Mouse (Mus musculus) forebrain, embryonic 14.5 days (tissue): ENCODE results near the gene Fat1. TPM values are rescaled to one million over a fixed set of nuclear protein-coding genes. Genes with fewer than 3 reads are reported as not detected.

Experiments
- ATAC-seq: fragments of 200-750 bp; cut with Nextera tagmentation; 2 replicates; pipeline ENCODE4 v1.8.0; 2017; ENCODE audit warnings: mild to moderate bottlenecking, moderate library complexity
- DNase-seq: peaks from one replicate; pipeline ENCODE4 v3.0.0-alpha.2; 2015; ENCODE audit warnings: low spot score
- H3K27ac ChIP-seq: fragments of 300-500 bp; sonication (generic); 2 replicates; pipeline ENCODE4 v1.5.1; 2014; ENCODE audit warnings: low read depth, mild to moderate bottlenecking, control low read depth, low read length, moderate library complexity
- H3K27me3 ChIP-seq: fragments of 300-500 bp; sonication (generic); replicated peaks from 2 replicates; pipeline ENCODE4 v1.6.1; 2014; ENCODE audit warnings: low read length, control low read depth, mixed read lengths; ENCODE audit not compliant: control insufficient read depth, insufficient read depth
- H3K36me3 ChIP-seq: fragments of 300-500 bp; sonication (generic); 2 replicates; pipeline ENCODE4 v1.6.1; 2014; ENCODE audit warnings: low read length, control low read depth; ENCODE audit not compliant: control insufficient read depth, insufficient read depth
- H3K4me1 ChIP-seq: fragments of 300-500 bp; sonication (generic); 2 replicates; pipeline ENCODE4 v1.6.1; 2014; ENCODE audit warnings: antibody characterized with exemption, low read length, control low read depth; ENCODE audit not compliant: control insufficient read depth, insufficient read depth
- H3K4me2 ChIP-seq: fragments of 300-500 bp; sonication (generic); 2 replicates; pipeline ENCODE4 v1.6.1; 2014; ENCODE audit warnings: mild to moderate bottlenecking, control low read depth, low read length
- H3K4me3 ChIP-seq: fragments of 300-500 bp; sonication (generic); 2 replicates; pipeline ENCODE4 v1.5.1; 2014; ENCODE audit warnings: low read depth, low read length, control low read depth
- H3K9ac ChIP-seq: fragments of 300-500 bp; sonication (generic); 2 replicates; pipeline ENCODE4 v1.6.1; 2014; ENCODE audit warnings: mild to moderate bottlenecking, low read length, control low read depth, moderate library complexity
- H3K9me3 ChIP-seq: fragments of 300-500 bp; sonication (generic); replicated peaks from 2 replicates; pipeline ENCODE4 v1.6.1; 2016; ENCODE audit warnings: low read length, control low read depth, mixed read lengths; ENCODE audit not compliant: control insufficient read depth
- WGBS: fragments of 180-500 bp; shearing (Covaris S2); extraction: QIAGEN DNeasy Blood & Tissue Kit; methylation state at CpG from one replicate; pipeline ENCODE4 v1.1.7; 2014; 5-methylcytosine and 5-hydroxymethylcytosine counted together
- polyA plus RNA-seq: library from polyadenylated mRNA; unstranded; fragments of >200 nt; fragmentation: Nextera tagmentation; extraction: Ambion mirVana; gene quantifications from 2 replicates; pipeline ENCODE4 v1.2.1, GENCODE M21; 2014

Gene Fat1
- polyA plus RNA-seq, 1 experiment from 2014 or later: 11.4 TPM

DNA sequence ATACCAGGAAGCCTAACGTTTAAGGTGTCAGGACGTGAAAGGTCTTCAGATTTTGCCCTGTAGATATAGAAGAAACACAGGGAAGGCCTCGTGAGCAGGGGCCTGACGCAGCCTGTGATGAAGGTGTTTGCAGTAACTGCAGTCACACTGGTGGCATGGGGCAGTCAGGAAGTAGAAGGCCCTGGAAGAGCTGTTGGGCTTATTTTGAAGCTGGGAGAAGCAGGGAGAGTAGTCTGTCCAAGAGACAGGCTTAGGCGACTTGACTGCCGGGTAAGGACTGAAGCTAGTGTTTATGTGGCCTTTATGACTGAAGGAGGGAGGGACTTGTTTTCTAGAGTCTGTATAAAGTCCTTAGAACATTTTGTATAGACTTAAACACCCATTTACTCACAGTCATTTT, 57.4 kb downstream of the Fat1 start:
- 26% methylated on average over 6 of the region's 6 CpGs for WGBS

GRCm38 (mm10) chr8:44993376-44993775, 58.1 kb downstream of the Fat1 start:
- Histone ChIP-seq H3K9me3 (no peaks in the 10 kb centered on the region), H3K4me2 (no peak overlapping the region), H3K36me3 (peaks cover 11% of the 10 kb centered on the region; the same call in 1 of the 2 replicates), H3K4me3 (no peak overlapping the region), H3K27me3 (no peaks in the 10 kb centered on the region), H3K9ac (no peak overlapping the region), H3K27ac (no peak overlapping the region), H3K4me1 (peaks cover 26% of the 10 kb centered on the region)
- ATAC-seq: no peak
- WGBS: 30% methylated on average over 4 of the region's 4 CpGs
- DNase-seq: no peak

More for the DNA sequence above, 57.4 kb downstream of the Fat1 start:
- Histone ChIP-seq H3K27me3 (no peaks in the 10 kb centered on the region), H3K27ac (no peak overlapping the region), H3K9me3 (no peaks in the 10 kb centered on the region), H3K4me3 (no peak overlapping the region), H3K36me3 (peaks cover 11% of the 10 kb centered on the region; the same call in 1 of the 2 replicates), H3K4me1 (peaks cover 19% of the 10 kb centered on the region), H3K4me2 (no peak overlapping the region), H3K9ac (no peak overlapping the region)
- no peak for DNase-seq
- ATAC-seq: no peak

DNA sequence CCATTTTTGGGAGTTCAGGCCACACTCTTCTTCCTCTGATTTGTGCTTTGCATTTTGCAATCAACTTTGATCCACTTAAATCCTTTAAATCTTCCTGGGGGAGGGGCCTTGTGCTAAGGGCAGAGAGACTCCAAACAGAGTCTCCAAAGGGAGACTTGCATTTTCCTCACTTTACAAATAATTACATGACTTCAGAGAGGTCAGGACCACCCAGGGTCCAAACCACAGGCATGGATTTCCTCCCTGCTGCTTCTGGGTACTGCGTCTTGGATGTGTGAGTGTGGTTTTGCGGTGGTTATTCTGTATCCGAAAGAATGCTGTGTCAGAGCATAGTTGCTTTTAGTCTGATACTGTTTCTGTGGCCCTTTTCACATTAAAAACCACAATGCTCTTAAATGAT, 61.2 kb downstream of the Fat1 start:
- Histone ChIP-seq H3K4me2 (no peak overlapping the region), H3K9ac (no peak overlapping the region), H3K4me3 (no peak overlapping the region), H3K4me1 (peaks cover 34% of the 10 kb centered on the region), H3K9me3 (no peaks in the 10 kb centered on the region), H3K27me3 (no peaks in the 10 kb centered on the region), H3K36me3 (no peaks in the 10 kb centered on the region), H3K27ac (no peak overlapping the region)
- 33% methylated on average over 3 of the region's 3 CpGs for WGBS
- no peak for ATAC-seq
- DNase-seq: no peak

GRCm38 (mm10) chr8:44997321-44997720, 62.1 kb downstream of the Fat1 start:
- ATAC-seq: no peak
- H3K4me2 ChIP-seq: no peak overlapping the region
- no peak overlapping the region for H3K27ac ChIP-seq
- no peak overlapping the region for H3K9ac ChIP-seq
- H3K9me3 ChIP-seq: no peaks in the 10 kb centered on the region
- H3K36me3 ChIP-seq: no peaks in the 10 kb centered on the region
- no peak overlapping the region for H3K4me3 ChIP-seq
- WGBS: 54% methylated on average over 3 of the region's 3 CpGs
- H3K4me1 ChIP-seq: peaks cover 34% of the 10 kb centered on the region
- H3K27me3 ChIP-seq: no peaks in the 10 kb centered on the region
- DNase-seq: no peak

DNA sequence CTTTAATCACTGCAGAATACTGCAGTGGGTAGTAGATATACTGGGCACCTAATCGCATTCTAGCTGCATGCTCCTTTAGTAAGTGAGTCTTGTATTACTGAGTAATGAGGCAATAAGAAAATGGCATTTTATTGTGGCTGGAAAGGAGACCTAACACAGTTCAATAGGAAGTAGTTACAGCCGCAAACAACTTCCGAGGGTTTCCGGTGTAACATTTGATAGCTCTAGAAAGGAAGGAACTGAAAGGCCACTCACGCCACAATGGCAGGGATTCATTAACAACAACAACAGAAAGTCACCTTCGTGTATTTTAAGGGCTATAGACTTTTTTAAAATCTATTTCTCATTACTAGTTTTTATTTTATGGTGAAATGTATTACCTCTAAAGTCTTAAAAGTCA, 62.6 kb downstream of the Fat1 start:
- Histone ChIP-seq H3K9me3 (no peaks in the 10 kb centered on the region), H3K27ac (no peak overlapping the region), H3K9ac (no peak overlapping the region), H3K27me3 (no peaks in the 10 kb centered on the region), H3K4me1 (peaks cover 33% of the 10 kb centered on the region), H3K4me3 (no peak overlapping the region), H3K4me2 (no peak overlapping the region), H3K36me3 (no peaks in the 10 kb centered on the region)
- ATAC-seq: no peak
- DNase-seq: no peak
- WGBS: 13% methylated on average over 6 of the region's 6 CpGs

DNA sequence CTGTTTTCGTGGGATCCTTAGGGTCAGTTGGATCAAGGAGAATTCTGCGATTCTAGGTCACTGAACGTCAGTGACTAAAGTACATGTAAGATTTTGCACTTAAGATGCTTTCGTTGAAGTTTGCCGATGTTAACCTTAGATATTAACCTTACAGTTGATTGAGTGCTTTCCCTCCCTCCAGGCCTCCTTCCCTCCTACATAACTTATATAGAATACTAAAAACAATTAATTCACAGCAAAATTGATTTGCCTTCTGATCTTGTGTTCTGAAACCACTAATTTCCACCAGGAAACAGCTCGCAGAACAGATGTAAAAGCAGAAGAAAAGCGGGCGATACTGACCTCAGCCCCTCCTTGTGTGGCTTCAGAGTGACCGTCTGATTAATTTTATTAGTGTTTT, 63.0 kb downstream of the Fat1 start:
- H3K27me3 ChIP-seq: no peaks in the 10 kb centered on the region
- peak overlapping the region; percentile 77; the same call in 1 of the 2 replicates for H3K27ac ChIP-seq
- H3K9me3 ChIP-seq: no peaks in the 10 kb centered on the region
- H3K36me3 ChIP-seq: no peaks in the 10 kb centered on the region
- peak overlapping the region; percentile 41 for H3K4me2 ChIP-seq
- DNase-seq (no peak), ATAC-seq (no peak)
- 20% methylated on average over 9 of the region's 9 CpGs for WGBS
- no peak overlapping the region for H3K9ac ChIP-seq
- H3K4me3 ChIP-seq: no peak overlapping the region
- H3K4me1 ChIP-seq: peaks cover 35% of the 10 kb centered on the region

DNA sequence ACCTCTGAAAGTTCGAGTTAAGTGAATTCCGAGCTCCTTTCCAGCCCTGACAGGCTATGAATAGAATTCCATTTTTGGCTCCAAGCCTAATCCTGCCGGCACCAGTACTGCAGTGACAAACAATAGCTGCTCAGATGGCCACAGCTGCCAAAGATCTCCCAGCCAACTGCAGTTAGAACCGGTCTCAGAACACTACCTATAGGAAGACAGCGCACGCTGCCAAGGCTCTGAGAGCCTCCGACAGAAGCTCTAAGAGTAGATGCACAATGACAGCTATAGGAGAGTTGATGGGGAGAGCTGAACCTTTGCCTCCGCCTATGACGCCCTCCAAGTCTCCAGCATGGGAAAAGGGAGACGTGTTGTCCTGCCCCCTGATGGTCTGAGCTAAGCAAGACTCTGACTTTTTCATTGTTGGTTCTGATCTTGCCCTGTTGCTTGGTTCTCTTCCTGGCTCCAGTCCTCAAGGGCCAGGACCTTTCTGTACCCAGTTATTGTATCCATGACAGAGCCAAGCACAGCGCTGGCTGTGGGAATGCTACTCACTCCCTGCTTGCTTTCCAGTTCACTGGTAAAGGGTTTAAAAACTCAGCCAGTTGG, 63.5 kb downstream of the Fat1 start:
- Histone ChIP-seq H3K4me3 (no peak overlapping the region), H3K4me2 (peak overlapping the region; percentile 41), H3K4me1 (peaks cover 37% of the 10 kb centered on the region), H3K9ac (no peak overlapping the region), H3K27ac (peak overlapping the region; percentile 77), H3K36me3 (no peaks in the 10 kb centered on the region), H3K27me3 (no peaks in the 10 kb centered on the region), H3K9me3 (no peaks in the 10 kb centered on the region)
- peak; percentile 95 for ATAC-seq
- DNase-seq: peak; percentile 95
- 2% methylated on average over 11 of the region's 11 CpGs for WGBS

GRCm38 (mm10) chr8:45001577-45002197, 66.4 kb downstream of the Fat1 start:
- Histone ChIP-seq H3K9ac (no peak overlapping the region), H3K27me3 (no peaks in the 10 kb centered on the region), H3K27ac (no peak overlapping the region), H3K4me2 (no peak overlapping the region), H3K9me3 (no peaks in the 10 kb centered on the region), H3K4me1 (peaks cover 27% of the 10 kb centered on the region), H3K4me3 (no peak overlapping the region), H3K36me3 (no peaks in the 10 kb centered on the region)
- WGBS: 63% methylated on average over 8 of the region's 8 CpGs
- DNase-seq (no peak), ATAC-seq (no peak)

DNA sequence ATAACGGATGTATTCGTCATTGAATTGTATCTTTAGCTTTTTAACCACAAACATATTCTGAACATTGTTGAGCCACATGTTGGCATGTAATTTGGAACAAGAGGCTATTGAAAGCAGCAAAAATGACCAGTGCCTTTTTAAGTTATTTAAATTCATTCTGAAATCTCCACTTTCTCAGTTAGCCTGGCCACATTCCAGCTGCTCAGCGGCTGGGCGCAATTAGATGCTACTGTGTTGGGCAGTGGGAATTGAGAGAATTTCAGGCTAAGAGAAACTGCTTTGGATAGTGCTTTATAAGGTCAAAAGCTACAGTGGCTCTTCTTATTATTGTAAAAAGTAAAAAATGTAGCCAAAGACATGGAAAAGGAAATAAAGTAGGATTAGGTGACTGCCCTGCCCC, 67.4 kb downstream of the Fat1 start:
- DNase-seq (peak; percentile 71), ATAC-seq (no peak)
- 26% methylated on average over 4 of the region's 4 CpGs for WGBS
- Histone ChIP-seq H3K4me3 (no peak overlapping the region), H3K9me3 (no peaks in the 10 kb centered on the region), H3K9ac (no peak overlapping the region), H3K27me3 (no peaks in the 10 kb centered on the region), H3K27ac (no peak overlapping the region), H3K4me1 (peaks cover 26% of the 10 kb centered on the region), H3K36me3 (no peaks in the 10 kb centered on the region), H3K4me2 (no peak overlapping the region)
